In the genomic region with DNA sequence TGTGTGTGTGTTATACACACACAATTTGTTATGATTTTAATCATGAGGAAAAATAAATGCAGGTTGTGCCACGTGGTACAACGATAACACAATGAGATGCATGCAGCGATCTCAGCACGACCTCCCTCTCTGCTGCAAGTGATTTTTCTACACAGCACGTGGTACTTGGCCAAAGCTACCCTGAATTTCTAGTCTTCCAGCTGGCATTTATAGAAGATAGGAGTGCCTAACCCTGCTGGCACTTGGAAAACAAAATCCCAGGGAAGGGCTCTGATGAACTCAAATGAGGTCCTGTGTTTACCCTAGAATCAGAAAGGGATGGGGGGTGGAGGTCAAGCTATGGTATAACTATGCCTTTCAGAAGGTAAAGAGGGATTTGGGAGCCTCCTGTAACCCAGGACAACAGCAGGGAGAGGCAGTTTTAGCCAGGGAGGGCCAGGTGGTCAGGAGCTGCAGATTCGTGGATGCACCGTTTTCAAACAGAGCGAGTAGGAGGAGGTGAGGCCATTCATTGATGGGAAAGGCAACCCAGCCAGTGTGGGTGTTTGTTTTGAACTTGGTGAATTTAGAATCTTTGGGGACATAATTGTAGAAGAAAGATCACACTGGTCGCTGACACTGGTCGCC, we compare ENCODE assay signal across 8 mouse cellular contexts. TPM values are rescaled to one million over a fixed set of nuclear protein-coding genes. Genes with fewer than 3 reads are reported as not detected.
DNase-seq lines count a peak whose midpoint lies in the region; ATAC-seq lines count a peak whose summit lies in the region.

No protein-coding gene starts in this region.

- H3K4me3 ChIP-seq in neural tube, embryonic 11.5 days (ENCODE audit: low read depth, low read length), result no peak overlapping the region
- H3K4me3 ChIP-seq in liver, embryonic 11.5 days (ENCODE audit: low read depth, low read length), result no peak overlapping the region
- 0 out of 2 replicates have a peak overlapping the region, but pooled peaks have one; percentile 11 for H3K4me3 ChIP-seq in stomach, embryonic 16.5 days (replicated peaks; ENCODE audit: low read length)

- peak overlapping the region; percentile 44; the same call in 1 of the 2 replicates for H3K27ac ChIP-seq in neural tube, embryonic 11.5 days (ENCODE audit: low read depth, low read length)
- H3K27ac ChIP-seq in liver, embryonic 11.5 days (ENCODE audit: low read depth, low read length), result peak overlapping the region; percentile 83
- H3K27ac ChIP-seq in stomach, embryonic 16.5 days (ENCODE audit: low read length), result peak overlapping the region; percentile 99

- H3K4me1 ChIP-seq in neural tube, embryonic 11.5 days (ENCODE audit: control insufficient read depth, insufficient read depth, low read length), result 0 out of 2 replicates have a peak, but pooled peaks cover 3% of the 10 kb centered on the region
- H3K4me1 ChIP-seq in liver, embryonic 11.5 days (replicated peaks; ENCODE audit: control insufficient read depth, insufficient read depth, low read length), result peaks cover 24% of the 10 kb centered on the region
- peaks cover 27% of the 10 kb centered on the region for H3K4me1 ChIP-seq in stomach, embryonic 16.5 days (ENCODE audit: control insufficient read depth, insufficient read depth, low read length)

- H3K4me2 ChIP-seq in neural tube, embryonic 11.5 days (ENCODE audit: low read depth), result no peak overlapping the region
- peak overlapping the region; percentile 75 for H3K4me2 ChIP-seq in liver, embryonic 11.5 days
- peak overlapping the region; percentile 59 for H3K4me2 ChIP-seq in stomach, embryonic 16.5 days (ENCODE audit: low read depth, low read length)

- DNase-seq in heart, adult 11 months, result peak; percentile 85
- no peak for DNase-seq in heart, postnatal 14 days
- DNase-seq in neural tube, embryonic 11.5 days (ENCODE audit: low spot score), result no peak
- DNase-seq in neural tube, embryonic 10.5 days (ENCODE audit: extremely low spot score, low spot score), result no peak
- no peak for DNase-seq in liver, embryonic 11.5 days (ENCODE audit: low spot score)
- DNase-seq in testis, postnatal 14 days (ENCODE audit: low spot score), result no peak
- DNase-seq in adrenal gland, postnatal 10 days, result no peak

- H3K9me3 ChIP-seq in neural tube, embryonic 11.5 days (ENCODE audit: control insufficient read depth, low read length), result no peaks in the 10 kb centered on the region
- H3K9me3 ChIP-seq in liver, embryonic 11.5 days (ENCODE audit: control insufficient read depth, low read length), result no peaks in the 10 kb centered on the region
- H3K9me3 ChIP-seq in stomach, embryonic 16.5 days (replicated peaks; ENCODE audit: control insufficient read depth, low read length), result no peaks in the 10 kb centered on the region

- no peaks in the 10 kb centered on the region for H3K27me3 ChIP-seq in neural tube, embryonic 11.5 days (ENCODE audit: control insufficient read depth, insufficient read depth, low read length)
- no peaks in the 10 kb centered on the region for H3K27me3 ChIP-seq in liver, embryonic 11.5 days (replicated peaks; ENCODE audit: control insufficient read depth, insufficient read depth, low read length)
- H3K27me3 ChIP-seq in stomach, embryonic 16.5 days (ENCODE audit: control insufficient read depth, insufficient read depth, low read length), result no peaks in the 10 kb centered on the region

- no peak for ATAC-seq in neural tube, embryonic 11.5 days (ENCODE audit: insufficient read depth, low FRiP score, low TSS enrichment)
- ATAC-seq in liver, embryonic 11.5 days (replicated peaks; ENCODE audit: low FRiP score), result no peak
- ATAC-seq in stomach, embryonic 16.5 days (ENCODE audit: insufficient read depth, low FRiP score), result no peak

- WGBS in neural tube, embryonic 11.5 days, result 71% methylated on average over 10 of the region's 10 CpGs
- 68% methylated on average over 10 of the region's 10 CpGs for WGBS in liver, embryonic 11.5 days
- 55% methylated on average over 10 of the region's 10 CpGs for WGBS in stomach, embryonic 16.5 days

- intact Hi-C loops in heart, postnatal 14 days (cut with DNase I), result loop anchor here (2.0 kb wide), 1 partner anchor 34 kb away; no protein-coding TSS in a partner anchor

- no peaks in the 10 kb centered on the region for H3K36me3 ChIP-seq in neural tube, embryonic 11.5 days (ENCODE audit: control insufficient read depth, insufficient read depth, low read length)
- no peaks in the 10 kb centered on the region for H3K36me3 ChIP-seq in liver, embryonic 11.5 days (ENCODE audit: control insufficient read depth, insufficient read depth, low read length)
- H3K36me3 ChIP-seq in stomach, embryonic 16.5 days (ENCODE audit: control insufficient read depth, insufficient read depth, low read length), result no peaks in the 10 kb centered on the region

- H3K9ac ChIP-seq in neural tube, embryonic 11.5 days (ENCODE audit: low read length), result no peak overlapping the region
- no peak overlapping the region for H3K9ac ChIP-seq in liver, embryonic 11.5 days (ENCODE audit: low read depth, low read length)
- peak overlapping the region; percentile 68 for H3K9ac ChIP-seq in stomach, embryonic 16.5 days (ENCODE audit: low read length)

RNA-seq across cellular contexts. Expression of gene Vcpkmt, which starts 46.1 kb away (rescaled TPM):
- total RNA-seq in heart, postnatal 14 days (2021), result 1 to 10 TPM; 3.3 to 3.6 TPM
- 19.8 and 20.1 TPM in 2 replicates for polyA plus RNA-seq in neural tube, embryonic 11.5 days (2014; fragmentation: Nextera tagmentation; extraction: Ambion mirVana)
- 32.5 and 32.6 TPM in 2 replicates for polyA plus RNA-seq in liver, embryonic 11.5 days (2014; fragmentation: Nextera tagmentation; extraction: Ambion mirVana)
- 24.2 and 26.2 TPM in 2 replicates for polyA plus RNA-seq in stomach, embryonic 16.5 days (2015; fragmentation: Nextera tagmentation; extraction: Ambion mirVana)
- 10 to 100 TPM; 10.7 to 10.8 TPM for total RNA-seq in adrenal gland, postnatal 10 days (2021)

Comparison
In these comparisons a context has a peak if more than half of its experiments do, and no peak if none do; other contexts are left out.
1. H3K27ac ChIP-seq: peak in every context shown above with its lines; median percentile 99 in stomach, embryonic 16.5 days; 83 in liver, embryonic 11.5 days; 44 in neural tube, embryonic 11.5 days.